Mouse (Mus musculus): Measurements from ENCODE around the gene Ldb2.

DNA sequence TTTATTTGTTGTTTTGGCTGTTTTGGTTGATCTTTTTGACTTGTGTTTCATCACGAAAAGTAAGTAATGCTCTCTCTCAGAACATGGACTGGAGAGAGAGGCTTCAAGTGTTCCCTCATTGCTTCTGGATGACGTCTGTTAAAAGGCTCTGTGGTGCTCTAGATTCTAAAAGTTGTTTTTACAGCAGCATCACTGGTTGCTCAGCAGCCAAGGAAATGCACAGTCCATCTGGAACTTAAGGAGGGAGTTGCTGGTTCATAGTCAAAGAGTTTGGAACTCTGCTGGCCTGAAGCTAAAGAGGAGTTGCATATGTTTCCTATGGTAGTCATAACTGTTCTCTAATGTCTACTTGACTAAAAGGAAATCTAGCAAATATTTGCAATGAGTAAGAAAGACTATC is 6.5 kb upstream of the Ldb2 start:
- TF ChIP-seq CTCF (IDR thresholded peaks at IDR 0.05; ENCODE audit: borderline replicate concordance, extremely low read depth, insufficient read depth, insufficient read length) (no peak), POLR2A (IDR thresholded peaks at IDR 0.05; ENCODE audit: borderline replicate concordance, extremely low read depth, insufficient read depth, insufficient read length, poor library complexity, severe bottlenecking) (no peak)

Measured in brain, embryonic 14.5 days (tissue).